Mouse (Mus musculus): ENCODE measurements around the gene Zbp1. TPM values are rescaled to one million over a fixed set of nuclear protein-coding genes. Genes with fewer than 3 reads are reported as not detected.

The Zbp1 gene
- polyA plus RNA-seq, 1 experiment from 2014 or later, result 0.32 TPM

DNA sequence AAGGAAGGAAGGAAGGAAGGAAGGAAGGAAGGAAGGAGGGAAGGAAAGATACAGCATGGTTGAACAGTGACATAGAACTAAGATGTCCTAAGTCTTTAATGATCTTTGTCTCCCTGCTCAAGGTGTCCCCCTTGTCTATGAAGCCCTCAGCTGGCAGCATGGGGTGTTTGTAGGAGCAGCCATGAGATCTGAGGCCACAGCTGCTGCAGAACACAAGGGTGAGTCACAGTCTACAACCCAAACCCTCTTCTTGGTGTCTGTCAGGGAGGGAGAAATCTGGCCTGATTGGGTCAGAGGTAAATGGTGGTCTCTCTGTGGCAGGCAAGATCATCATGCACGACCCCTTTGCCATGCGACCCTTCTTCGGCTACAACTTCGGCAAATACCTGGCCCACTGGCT is 60.9 kb downstream of the Zbp1 start:
- H3K4me3 ChIP-seq, result no peak overlapping the region
- H3K9me3 ChIP-seq, result no peaks in the 10 kb centered on the region
- H3K4me1 ChIP-seq, result no peaks in the 10 kb centered on the region
- H3K9ac ChIP-seq, result no peak overlapping the region
- ATAC-seq (ENCODE audit: low FRiP score, low read depth), result no peak
- H3K27me3 ChIP-seq (replicated peaks), result no peaks in the 10 kb centered on the region
- H3K4me2 ChIP-seq (replicated peaks), result no peak overlapping the region
- no peak overlapping the region for H3K27ac ChIP-seq
- no peaks in the 10 kb centered on the region for H3K36me3 ChIP-seq
- 96% methylated on average over 4 of the region's 4 CpGs for WGBS

DNA sequence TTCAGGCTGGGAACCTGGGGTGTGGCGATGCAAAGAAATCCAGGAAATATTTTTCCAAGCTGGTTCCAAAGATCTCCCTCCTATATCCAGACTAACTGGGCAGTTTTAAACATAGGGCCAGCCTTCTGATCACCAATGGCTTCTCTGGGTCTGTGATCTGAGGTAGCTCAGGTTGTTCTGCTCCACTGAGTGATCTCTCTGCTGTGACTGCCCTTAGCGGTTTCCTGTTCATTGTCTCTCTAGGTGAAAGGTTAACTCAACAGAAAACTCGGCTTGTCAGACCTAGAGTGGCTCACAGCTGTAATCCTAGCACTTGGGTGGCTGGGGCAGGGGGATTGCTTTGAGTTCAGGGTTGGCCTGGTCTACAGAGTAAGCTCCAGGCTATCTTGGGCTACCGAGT is 61.3 kb downstream of the Zbp1 start:
- no peaks in the 10 kb centered on the region for H3K4me1 ChIP-seq
- no peaks in the 10 kb centered on the region for H3K36me3 ChIP-seq
- no peaks in the 10 kb centered on the region for H3K9me3 ChIP-seq
- no peaks in the 10 kb centered on the region for H3K27me3 ChIP-seq (replicated peaks)
- WGBS, result 73% methylated on average over 4 of the region's 4 CpGs
- H3K9ac ChIP-seq, result no peak overlapping the region
- no peak overlapping the region for H3K4me2 ChIP-seq (replicated peaks)
- ATAC-seq (ENCODE audit: low FRiP score, low read depth), result no peak
- H3K27ac ChIP-seq, result no peak overlapping the region
- no peak overlapping the region for H3K4me3 ChIP-seq

DNA sequence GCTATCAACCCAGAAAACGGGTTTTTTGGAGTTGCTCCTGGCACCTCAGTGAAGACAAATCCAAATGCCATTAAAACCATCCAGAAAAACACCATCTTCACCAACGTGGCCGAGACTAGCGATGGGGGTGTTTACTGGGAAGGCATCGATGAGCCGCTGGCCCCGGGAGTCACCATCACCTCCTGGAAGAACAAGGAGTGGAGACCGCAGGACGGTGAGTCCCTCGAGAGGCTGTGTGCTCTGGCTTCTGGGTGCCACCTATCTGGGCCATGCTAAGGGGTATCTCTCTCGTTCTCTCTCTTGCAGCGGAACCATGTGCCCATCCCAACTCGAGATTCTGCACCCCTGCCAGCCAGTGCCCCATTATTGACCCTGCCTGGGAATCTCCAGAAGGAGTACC is 61.8 kb downstream of the Zbp1 start:
- Histone ChIP-seq H3K9ac (no peak overlapping the region), H3K4me2 (replicated peaks) (no peak overlapping the region), H3K4me3 (no peak overlapping the region), H3K27ac (no peak overlapping the region), H3K27me3 (replicated peaks) (no peaks in the 10 kb centered on the region), H3K9me3 (no peaks in the 10 kb centered on the region), H3K36me3 (no peaks in the 10 kb centered on the region), H3K4me1 (no peaks in the 10 kb centered on the region)
- no peak for ATAC-seq (ENCODE audit: low FRiP score, low read depth)
- WGBS, result 85% methylated on average over 13 of the region's 13 CpGs

Other genes with a start within 250 kb of the Zbp1 start
- gene Spo11, start 241.2 kb downstream of the Zbp1 start, polyA plus RNA-seq (2016; fragmentation: Nextera tagmentation; extraction: Ambion mirVana), result 0.22 and 0.27 TPM in 2 replicates
- gene Rae1, start 218.8 kb downstream of the Zbp1 start, polyA plus RNA-seq (2016; fragmentation: Nextera tagmentation; extraction: Ambion mirVana), result 120 and 123 TPM in 2 replicates
- gene Rbm38, start 198.4 kb downstream of the Zbp1 start, polyA plus RNA-seq (2016; fragmentation: Nextera tagmentation; extraction: Ambion mirVana), result 48.2 and 52.0 TPM in 2 replicates
- gene Ctcfl, start 99.4 kb downstream of the Zbp1 start, polyA plus RNA-seq (2016; fragmentation: Nextera tagmentation; extraction: Ambion mirVana), result 0.06 and 0.13 TPM in 2 replicates
- gene Pck1, start 65.9 kb downstream of the Zbp1 start, polyA plus RNA-seq (2016; fragmentation: Nextera tagmentation; extraction: Ambion mirVana), result not detected in 2 replicates
- 6.6 and 7.4 TPM in 2 replicates for gene Pmepa1, start 57.6 kb upstream of the Zbp1 start, polyA plus RNA-seq (2016; fragmentation: Nextera tagmentation; extraction: Ambion mirVana)

Data from neural tube, embryonic 12.5 days (tissue).